Mouse (Mus musculus): ENCODE results near the gene Htr7. TPM values are rescaled to one million over a fixed set of nuclear protein-coding genes. Genes with fewer than 3 reads are reported as not detected.

The Htr7 gene
- 0.06 and 0.11 TPM in 2 replicates for polyA plus RNA-seq (2012; rRNA removed)

GRCm38 (mm10) chr19:36057231-36057811, at the start of gene Htr7:
Gene Htr7, minus strand, starts transcription at chr19:36057507.
- no peaks in the 10 kb centered on the region for H3K4me1 ChIP-seq (ENCODE audit: control insufficient read depth, insufficient read depth, low read length)
- no peak within 1 kb of the TSS for H3K27ac ChIP-seq (ENCODE audit: insufficient read depth, low read depth, low read length)
- H3K27me3 ChIP-seq (replicated peaks; ENCODE audit: control insufficient read depth, insufficient read depth, low read length) = peaks cover 11% of the 10 kb centered on the region
- peak within 1 kb of the TSS; percentile 46; the same call in 1 of the 2 replicates for H3K4me3 ChIP-seq (ENCODE audit: insufficient read depth, low read depth, low read length)
- TF ChIP-seq CTCF (conservative IDR thresholded peaks at IDR 0.05; ENCODE audit: insufficient read depth, insufficient read length, low read depth, low read length) = no peak
- TF ChIP-seq POLR2A (IDR thresholded peaks at IDR 0.05; ENCODE audit: low read depth, low read length) = no peak
- WGBS = 1% methylated on average over 80 of the region's 86 CpGs
- H3K36me3 ChIP-seq (ENCODE audit: control insufficient read depth, insufficient read depth, low read length) = no peaks in the 10 kb centered on the region
- DNase-seq = no peak

GRCm38 (mm10) chr19:36103909-36104308, 46.6 kb upstream of the Htr7 start:
- TF ChIP-seq CTCF (conservative IDR thresholded peaks at IDR 0.05; ENCODE audit: insufficient read depth, insufficient read length, low read depth, low read length) (no peak), POLR2A (IDR thresholded peaks at IDR 0.05; ENCODE audit: low read depth, low read length) (no peak)
- 73% methylated on average over 5 of the region's 5 CpGs for WGBS
- H3K27ac ChIP-seq (ENCODE audit: insufficient read depth, low read depth, low read length) = no peak overlapping the region

GRCm38 (mm10) chr19:36098916-36099315, 41.6 kb upstream of the Htr7 start:
- WGBS = 64% methylated on average over 7 of the region's 7 CpGs
- H3K27ac ChIP-seq (ENCODE audit: insufficient read depth, low read depth, low read length) = no peak overlapping the region
- no peak overlapping the region for H3K4me3 ChIP-seq (ENCODE audit: insufficient read depth, low read depth, low read length)
- no peak for TF ChIP-seq POLR2A (IDR thresholded peaks at IDR 0.05; ENCODE audit: low read depth, low read length)
- no peak for TF ChIP-seq CTCF (conservative IDR thresholded peaks at IDR 0.05; ENCODE audit: insufficient read depth, insufficient read length, low read depth, low read length)
- H3K27me3 ChIP-seq (replicated peaks; ENCODE audit: control insufficient read depth, insufficient read depth, low read length) = no peaks in the 10 kb centered on the region
- no peak for DNase-seq
- H3K4me1 ChIP-seq (ENCODE audit: control insufficient read depth, insufficient read depth, low read length) = no peaks in the 10 kb centered on the region
- H3K36me3 ChIP-seq (ENCODE audit: control insufficient read depth, insufficient read depth, low read length) = no peaks in the 10 kb centered on the region; the same call in none of the 2 replicates

More at GRCm38 (mm10) chr19:36103909-36104308, 46.6 kb upstream of the Htr7 start:
- H3K36me3 ChIP-seq (ENCODE audit: control insufficient read depth, insufficient read depth, low read length) = no peaks in the 10 kb centered on the region; the same call in none of the 2 replicates
- no peaks in the 10 kb centered on the region for H3K27me3 ChIP-seq (replicated peaks; ENCODE audit: control insufficient read depth, insufficient read depth, low read length)
- H3K4me3 ChIP-seq (ENCODE audit: insufficient read depth, low read depth, low read length) = no peak overlapping the region
- H3K4me1 ChIP-seq (ENCODE audit: control insufficient read depth, insufficient read depth, low read length) = no peaks in the 10 kb centered on the region
- no peak for DNase-seq

- 92% methylated on average over 1 of the region's 1 CpGs for WGBS
- no peak overlapping the region for H3K4me3 ChIP-seq (ENCODE audit: insufficient read depth, low read depth, low read length)
- no peak for DNase-seq
- no peaks in the 10 kb centered on the region for H3K27me3 ChIP-seq (replicated peaks; ENCODE audit: control insufficient read depth, insufficient read depth, low read length)
- H3K27ac ChIP-seq (ENCODE audit: insufficient read depth, low read depth, low read length) = no peak overlapping the region
- H3K36me3 ChIP-seq (ENCODE audit: control insufficient read depth, insufficient read depth, low read length) = no peaks in the 10 kb centered on the region; the same call in none of the 2 replicates
- no peaks in the 10 kb centered on the region for H3K4me1 ChIP-seq (ENCODE audit: control insufficient read depth, insufficient read depth, low read length)
- TF ChIP-seq CTCF (conservative IDR thresholded peaks at IDR 0.05; ENCODE audit: insufficient read depth, insufficient read length, low read depth, low read length) (no peak), POLR2A (IDR thresholded peaks at IDR 0.05; ENCODE audit: low read depth, low read length) (no peak)
Observed at GRCm38 (mm10) chr19:36098265-36098664, 41.0 kb upstream of the Htr7 start.

- 93% methylated on average over 3 of the region's 3 CpGs for WGBS
- H3K4me1 ChIP-seq (ENCODE audit: control insufficient read depth, insufficient read depth, low read length) = no peaks in the 10 kb centered on the region
- no peak for DNase-seq
- H3K27me3 ChIP-seq (replicated peaks; ENCODE audit: control insufficient read depth, insufficient read depth, low read length) = no peaks in the 10 kb centered on the region
- H3K27ac ChIP-seq (ENCODE audit: insufficient read depth, low read depth, low read length) = no peak overlapping the region
- H3K4me3 ChIP-seq (ENCODE audit: insufficient read depth, low read depth, low read length) = no peak overlapping the region
- no peaks in the 10 kb centered on the region; the same call in none of the 2 replicates for H3K36me3 ChIP-seq (ENCODE audit: control insufficient read depth, insufficient read depth, low read length)
- TF ChIP-seq POLR2A (IDR thresholded peaks at IDR 0.05; ENCODE audit: low read depth, low read length) (no peak), CTCF (conservative IDR thresholded peaks at IDR 0.05; ENCODE audit: insufficient read depth, insufficient read length, low read depth, low read length) (no peak)
Observed at GRCm38 (mm10) chr19:36097194-36097593, 39.9 kb upstream of the Htr7 start.

- Histone ChIP-seq H3K4me1 (ENCODE audit: control insufficient read depth, insufficient read depth, low read length) (no peaks in the 10 kb centered on the region), H3K27ac (ENCODE audit: insufficient read depth, low read depth, low read length) (no peak overlapping the region), H3K4me3 (ENCODE audit: insufficient read depth, low read depth, low read length) (no peak overlapping the region), H3K36me3 (ENCODE audit: control insufficient read depth, insufficient read depth, low read length) (no peaks in the 10 kb centered on the region; the same call in 1 of the 2 replicates), H3K27me3 (replicated peaks; ENCODE audit: control insufficient read depth, insufficient read depth, low read length) (no peaks in the 10 kb centered on the region)
- WGBS = 37% methylated on average over 5 of the region's 5 CpGs
- DNase-seq = peak; percentile 31
- TF ChIP-seq CTCF (conservative IDR thresholded peaks at IDR 0.05; ENCODE audit: insufficient read depth, insufficient read length, low read depth, low read length) (peak; percentile 50), POLR2A (IDR thresholded peaks at IDR 0.05; ENCODE audit: low read depth, low read length) (no peak)
Observed at GRCm38 (mm10) chr19:36090781-36091180, 33.5 kb upstream of the Htr7 start.

GRCm38 (mm10) chr19:36083262-36084225, 26.2 kb upstream of the Htr7 start, which contains the start of gene Rpp30:
Gene Rpp30, plus strand, starts transcription at chr19:36083716.
- WGBS = 2% methylated on average over 34 of the region's 34 CpGs
- DNase-seq = peak; percentile 93

More at GRCm38 (mm10) chr19:36083262-36084225, 26.2 kb upstream of the Htr7 start, which contains the start of gene Rpp30:
- Histone ChIP-seq H3K27me3 (replicated peaks; ENCODE audit: control insufficient read depth, insufficient read depth, low read length) (no peaks in the 10 kb centered on the region), H3K36me3 (ENCODE audit: control insufficient read depth, insufficient read depth, low read length) (no peaks in the 10 kb centered on the region), H3K4me3 (ENCODE audit: insufficient read depth, low read depth, low read length) (peak within 1 kb of the TSS; percentile 83), H3K27ac (ENCODE audit: insufficient read depth, low read depth, low read length) (no peak within 1 kb of the TSS), H3K4me1 (ENCODE audit: control insufficient read depth, insufficient read depth, low read length) (peaks cover 3% of the 10 kb centered on the region; the same call in 1 of the 2 replicates)
- TF ChIP-seq POLR2A (IDR thresholded peaks at IDR 0.05; ENCODE audit: low read depth, low read length) (no peak), CTCF (conservative IDR thresholded peaks at IDR 0.05; ENCODE audit: insufficient read depth, insufficient read length, low read depth, low read length) (no peak)
